ENCODE assay signal across 9 mouse cellular contexts in the genomic region with DNA sequence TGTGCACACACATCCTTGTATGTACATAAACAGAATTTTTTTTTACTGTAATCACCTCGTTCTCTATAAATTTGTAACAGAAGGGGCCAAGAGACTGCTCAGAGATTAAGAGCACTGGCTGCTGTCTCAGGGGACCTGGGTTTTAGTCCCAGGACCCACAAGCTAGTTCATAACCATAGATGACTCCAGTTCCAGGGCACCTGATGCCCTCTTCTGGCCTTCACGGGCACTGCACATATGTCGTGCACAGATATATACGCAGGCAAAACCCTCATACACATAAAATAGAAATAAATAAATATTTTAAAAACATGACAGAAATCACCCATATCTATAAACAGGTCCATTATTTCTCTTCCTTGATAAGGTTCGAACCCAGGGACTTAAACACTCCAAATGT.
DNase-seq lines count a peak whose midpoint lies in the region; ATAC-seq and TF ChIP-seq lines count a peak whose summit lies in the region.
"Had no signal": no experiment of that assay in that cellular context is flagged by ENCODE, and none has a peak within 500 bp of the region (broad histone marks: within the 10 kb centered on the region; RNA-seq: fewer than 3 reads in every experiment).

No protein-coding gene starts in this region.

- H3K9ac ChIP-seq in hindbrain, postnatal 0 days (replicated peaks; ENCODE audit: low read length) = no peak overlapping the region
- H3K9ac ChIP-seq in hindbrain, embryonic 11.5 days (ENCODE audit: low read depth, low read length) = no peak overlapping the region
- H3K9ac ChIP-seq: hindbrain, embryonic 12.5 days; limb, embryonic 12.5 days had no signal

- H3K9me3 ChIP-seq in hindbrain, postnatal 0 days (ENCODE audit: low read length) = no peaks in the 10 kb centered on the region
- H3K9me3 ChIP-seq in hindbrain, embryonic 11.5 days (ENCODE audit: control insufficient read depth, low read length) = no peaks in the 10 kb centered on the region
- H3K9me3 ChIP-seq: hindbrain, embryonic 12.5 days had no signal

- WGBS in hindbrain, postnatal 0 days = 91% methylated on average over 5 of the region's 5 CpGs
- 86% methylated on average over 5 of the region's 5 CpGs for WGBS in hindbrain, embryonic 11.5 days

- H3K27ac ChIP-seq in hindbrain, postnatal 0 days = no peak overlapping the region
- H3K27ac ChIP-seq in hindbrain, embryonic 11.5 days (ENCODE audit: low read depth, low read length) = no peak overlapping the region
- H3K27ac ChIP-seq in bone marrow macrophage, adult 2 months (ENCODE audit: insufficient read depth, low read depth, low read length) = no peak overlapping the region
- H3K27ac ChIP-seq: hindbrain, embryonic 12.5 days; limb, embryonic 12.5 days had no signal

- no peaks in the 10 kb centered on the region for H3K36me3 ChIP-seq in hindbrain, postnatal 0 days (ENCODE audit: insufficient read depth, low read length)
- H3K36me3 ChIP-seq in hindbrain, embryonic 11.5 days (ENCODE audit: control insufficient read depth, insufficient read depth, low read length) = no peaks in the 10 kb centered on the region
- H3K36me3 ChIP-seq: hindbrain, embryonic 12.5 days; limb, embryonic 12.5 days had no signal

- no peak for ATAC-seq in hindbrain, postnatal 0 days
- no peak for ATAC-seq in hindbrain, embryonic 11.5 days (ENCODE audit: low FRiP score)

- 0 out of 2 replicates have a peak, but pooled peaks cover 7% of the 10 kb centered on the region for H3K4me1 ChIP-seq in hindbrain, postnatal 0 days (ENCODE audit: insufficient read depth, low read length)
- peaks cover 5% of the 10 kb centered on the region for H3K4me1 ChIP-seq in hindbrain, embryonic 11.5 days (replicated peaks; ENCODE audit: control insufficient read depth, insufficient read depth, low read length)
- 0 out of 2 replicates have a peak, but pooled peaks cover 3% of the 10 kb centered on the region for H3K4me1 ChIP-seq in bone marrow macrophage, adult 2 months (ENCODE audit: control insufficient read depth, insufficient read depth, low read length)

- TF ChIP-seq POLR2A in bone marrow macrophage, adult 2 months (IDR thresholded peaks at IDR 0.05; ENCODE audit: borderline replicate concordance, low read depth, low read length) = no peak

- no peak overlapping the region for H3K4me3 ChIP-seq in hindbrain, postnatal 0 days (ENCODE audit: low read length)
- no peak overlapping the region for H3K4me3 ChIP-seq in hindbrain, embryonic 11.5 days (ENCODE audit: low read depth, low read length)
- H3K4me3 ChIP-seq in bone marrow macrophage, adult 2 months (ENCODE audit: insufficient read depth, low read length) = no peak overlapping the region
- H3K4me3 ChIP-seq: hindbrain, embryonic 12.5 days; limb, embryonic 12.5 days had no signal

- H3K27me3 ChIP-seq in hindbrain, postnatal 0 days (ENCODE audit: insufficient read depth, low read length) = no peaks in the 10 kb centered on the region; the same call in 1 of the 2 replicates
- 0 out of 2 replicates have a peak, but pooled peaks cover 6% of the 10 kb centered on the region for H3K27me3 ChIP-seq in hindbrain, embryonic 11.5 days (ENCODE audit: control insufficient read depth, insufficient read depth, low read length)

- peak; percentile 18 for DNase-seq in hindbrain, postnatal 0 days (ENCODE audit: low spot score)
- DNase-seq in hindbrain, embryonic 11.5 days (ENCODE audit: low spot score) = no peak
- DNase-seq in right cerebral cortex, postnatal 14 days = peak; percentile 22
- DNase-seq in right cerebral cortex, postnatal 4 days = no peak
- DNase-seq in thymus, postnatal 4 days = peak; percentile 66
- no peak for DNase-seq in spleen, adult 12 weeks (ENCODE audit: low spot score)

- peak; percentile 58 for TF ChIP-seq CTCF in hindbrain, postnatal 0 days (IDR thresholded peaks at IDR 0.05; ENCODE audit: low read depth)
- TF ChIP-seq CTCF in bone marrow macrophage, adult 2 months (IDR thresholded peaks at IDR 0.05; ENCODE audit: low read depth, low read length) = peak; percentile 60

- no peak overlapping the region for H3K4me2 ChIP-seq in hindbrain, postnatal 0 days (ENCODE audit: low read depth, low read length)
- H3K4me2 ChIP-seq in hindbrain, embryonic 11.5 days (replicated peaks; ENCODE audit: low read depth, low read length) = no peak overlapping the region
- H3K4me2 ChIP-seq: hindbrain, embryonic 12.5 days; limb, embryonic 12.5 days had no signal

Comparison
In these comparisons a context has a peak if more than half of its experiments do, and no peak if none do; other contexts are left out.
1. DNase-seq: peak in hindbrain, postnatal 0 days (single experiment), right cerebral cortex, postnatal 14 days (single experiment) and thymus, postnatal 4 days (single experiment); none in hindbrain, embryonic 11.5 days (single experiment), right cerebral cortex, postnatal 4 days (single experiment) and spleen, adult 12 weeks (single experiment).